Mouse (Mus musculus) lung, postnatal 25 days (tissue): ENCODE measurements around the gene Rap1gap.

Source experiments
- DNase-seq: peaks from one replicate; pipeline ENCODE4 v3.0.0; 2022; ENCODE audit warnings: low spot score

The Rap1gap gene

DNA sequence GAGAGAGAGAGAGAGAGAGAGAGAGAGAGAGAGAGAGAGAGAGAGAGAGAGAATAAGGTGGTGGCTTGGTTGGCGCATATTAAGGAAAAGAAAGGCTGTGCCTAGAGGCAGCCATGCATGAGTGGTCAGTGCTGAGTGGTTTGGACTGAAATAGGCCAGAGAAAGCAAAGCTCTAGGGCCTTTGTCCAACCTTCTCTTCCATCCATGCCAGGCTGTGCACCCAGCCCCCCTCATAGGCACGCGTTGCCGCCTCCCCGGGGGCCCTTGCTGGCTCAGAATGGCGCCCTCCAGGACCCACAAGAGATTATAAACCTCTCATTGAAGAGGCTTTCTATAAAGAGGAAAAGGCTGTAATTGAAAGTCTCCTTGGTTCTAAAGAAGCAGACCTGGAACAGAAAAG, 3.0 kb upstream of the Rap1gap start:
- no peak for DNase-seq

DNA sequence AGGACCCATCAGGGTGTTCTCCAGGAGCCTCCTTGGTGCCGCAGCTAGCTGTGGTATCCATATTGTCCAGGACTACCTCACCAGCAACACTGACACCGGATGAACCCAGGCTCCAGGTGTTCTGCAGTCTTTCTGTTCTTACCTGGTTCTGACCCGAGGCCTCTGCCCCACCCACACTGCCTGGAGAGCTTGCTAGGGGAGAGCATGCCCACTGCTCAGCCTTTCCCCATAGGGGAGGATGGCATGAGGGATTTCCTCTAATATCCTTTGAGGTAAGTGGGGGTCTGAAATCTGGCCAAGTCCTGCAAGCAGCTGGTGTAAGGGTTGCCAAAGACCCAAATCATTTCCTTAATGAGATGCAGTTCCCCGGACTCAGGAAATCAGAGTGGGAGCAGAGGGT, 1.0 kb upstream of the Rap1gap start:
- no peak for DNase-seq

DNA sequence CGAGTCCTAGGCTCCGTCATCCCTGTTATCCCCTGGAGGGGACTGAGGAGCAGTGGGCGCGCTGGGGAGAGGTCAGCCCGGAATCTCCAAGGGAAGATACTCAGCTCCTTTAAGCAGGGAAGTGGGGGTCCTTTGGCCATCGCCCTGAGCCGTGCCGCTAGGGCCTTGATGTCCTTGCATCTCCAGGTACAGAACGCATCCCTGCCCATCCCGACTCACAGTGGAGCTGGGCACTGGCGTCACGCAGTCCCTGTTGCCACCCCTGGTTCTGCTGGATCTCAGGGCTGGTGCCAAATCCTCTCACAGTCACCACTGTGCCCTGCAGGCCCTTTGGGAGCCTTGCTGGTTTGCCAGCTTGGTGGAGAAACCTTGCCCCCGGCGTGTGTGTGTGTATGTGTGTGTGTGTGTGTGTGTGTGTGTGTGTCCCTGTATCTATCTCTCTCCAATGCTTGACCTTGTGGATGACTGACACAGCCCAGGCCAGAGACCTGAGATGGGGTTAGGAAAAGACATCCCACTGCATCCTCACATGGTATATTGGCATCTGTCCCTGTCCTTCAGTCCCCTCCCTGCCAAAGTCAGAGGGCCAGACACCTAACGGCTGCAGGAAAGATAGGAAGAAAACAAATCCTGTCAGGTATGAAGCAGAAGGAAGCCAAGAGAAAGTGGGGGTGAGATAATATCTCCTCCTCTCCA, 602 bp downstream of the Rap1gap start:
- DNase-seq = no peak

DNA sequence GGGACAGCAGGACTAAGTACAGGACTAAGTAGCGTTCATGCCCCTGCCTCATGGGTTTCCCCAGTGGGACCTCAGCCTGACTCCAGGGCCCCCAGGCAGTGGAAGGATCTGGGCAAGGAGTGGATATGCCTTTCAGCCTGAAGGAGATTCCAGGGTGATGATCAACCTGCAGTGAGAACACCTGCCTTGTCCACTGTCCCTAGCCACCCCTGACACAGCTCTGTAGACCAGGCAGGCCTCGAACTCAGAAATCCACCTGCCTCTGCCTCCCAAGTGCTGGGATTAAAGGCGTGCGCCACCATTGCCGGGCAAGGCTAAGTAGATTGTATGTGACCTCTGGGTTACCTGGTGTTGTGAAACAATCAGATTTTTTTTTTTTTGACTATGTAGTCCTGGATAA, 1.3 kb downstream of the Rap1gap start:
- DNase-seq = no peak

DNA sequence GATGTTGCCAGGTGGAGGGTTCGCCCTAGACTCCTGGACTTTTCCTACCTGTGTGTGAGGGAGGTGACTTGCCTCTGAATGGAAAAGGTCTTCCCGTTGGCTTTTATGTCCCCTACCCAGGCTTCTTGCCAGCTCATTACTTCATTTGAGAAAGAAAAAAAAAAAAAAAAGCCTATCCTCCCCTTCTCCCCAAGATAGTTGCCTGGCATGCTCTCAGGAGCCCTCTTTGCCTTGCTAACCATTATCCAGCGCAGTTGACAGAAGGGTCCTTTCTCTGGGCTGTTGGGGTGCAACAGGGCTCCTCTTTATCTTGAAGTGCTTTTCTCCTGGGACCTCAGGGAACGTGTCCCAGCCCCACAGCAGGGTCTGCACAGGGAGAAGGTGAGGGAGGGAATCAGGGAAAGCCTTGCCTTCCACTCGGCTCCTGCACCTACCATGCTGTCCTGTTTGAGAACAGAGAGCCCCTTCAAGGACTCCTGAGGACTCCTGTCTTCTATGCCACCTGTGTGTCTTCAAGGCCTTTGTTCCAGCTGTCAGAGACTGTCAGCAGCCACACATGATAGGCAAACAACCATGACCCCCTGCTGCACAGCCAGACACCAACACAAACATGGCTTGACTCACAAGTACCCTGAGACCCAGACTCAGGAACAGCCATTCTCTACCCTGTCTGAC, 1.9 kb downstream of the Rap1gap start:
- DNase-seq = no peak

DNA sequence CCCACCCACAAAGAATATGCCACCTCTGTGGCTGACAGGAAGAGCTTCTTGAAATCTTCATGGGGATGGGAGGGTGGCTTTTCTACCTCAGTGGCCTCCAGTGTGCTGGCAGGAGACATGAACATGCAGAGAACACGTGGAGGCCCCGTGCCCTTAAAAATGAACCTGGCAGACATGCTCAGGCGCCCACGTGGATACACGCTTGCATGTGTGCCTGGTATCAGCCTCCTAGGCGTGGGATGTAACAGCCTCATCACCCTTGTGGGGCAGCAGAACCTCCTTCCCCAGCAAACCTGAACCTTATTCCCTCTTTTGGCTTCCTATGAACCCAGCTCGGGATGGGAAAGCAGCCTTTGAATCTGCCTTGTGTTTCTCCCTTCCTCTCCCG, 2.4 kb downstream of the Rap1gap start:
- DNase-seq = no peak

DNA sequence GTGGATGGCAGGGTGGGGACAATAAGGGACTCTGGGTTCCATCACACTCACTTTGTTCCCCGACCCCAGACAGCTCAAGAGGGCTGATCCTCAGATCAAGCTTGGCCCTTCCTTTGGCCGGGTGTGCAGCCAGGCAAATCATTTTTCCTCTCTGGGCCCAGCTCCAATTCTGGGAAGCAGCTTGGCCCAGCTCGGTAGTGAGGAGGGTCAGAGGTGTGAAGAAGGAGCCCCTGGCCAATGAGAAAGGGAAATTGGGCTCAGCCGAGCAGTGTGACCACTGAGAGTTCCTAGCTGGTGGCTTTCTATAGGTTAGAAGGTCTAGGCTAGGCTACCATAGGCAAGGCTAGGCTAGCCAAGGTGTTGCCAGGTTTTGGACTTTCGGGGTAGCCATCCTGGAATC, 3.2 kb downstream of the Rap1gap start:
- no peak for DNase-seq

DNA sequence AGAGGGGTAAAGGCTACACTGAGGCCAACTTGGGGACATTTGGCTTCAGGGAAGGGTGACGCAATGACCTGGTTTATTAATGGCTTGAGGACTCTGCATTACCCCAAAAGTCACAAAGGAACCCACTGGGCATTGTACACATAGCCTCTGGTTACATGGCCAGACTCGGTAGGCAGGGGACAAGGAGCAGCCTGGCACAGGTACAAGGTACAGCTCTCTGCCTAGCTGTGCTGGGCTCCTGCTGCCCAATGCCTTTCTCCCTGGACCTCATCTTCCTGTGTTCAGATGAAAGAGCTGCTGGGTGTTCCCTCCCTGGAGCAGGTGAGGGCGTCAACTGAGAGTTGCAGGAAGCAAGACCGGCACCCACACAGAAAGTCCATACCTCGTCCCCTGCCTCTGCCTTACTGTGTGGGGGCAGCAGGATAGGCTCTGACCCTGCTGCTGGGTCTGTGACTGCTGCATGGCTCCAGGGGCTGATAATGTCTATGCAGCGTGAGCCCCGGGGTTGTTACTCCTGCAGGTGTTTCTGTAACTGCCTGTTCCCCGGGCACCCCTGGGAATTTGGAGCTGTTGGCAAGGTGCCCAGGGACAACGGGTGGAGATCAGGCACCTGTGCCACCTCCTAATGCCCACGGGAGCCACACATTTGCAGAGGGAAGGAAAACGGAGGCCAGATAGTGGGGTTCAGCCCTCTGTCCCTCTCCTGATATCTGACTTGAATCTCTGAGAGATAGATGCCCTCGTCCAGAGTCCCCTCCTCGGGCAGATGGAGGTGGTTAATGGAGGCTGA, 7.4 kb downstream of the Rap1gap start:
- DNase-seq = no peak

DNA sequence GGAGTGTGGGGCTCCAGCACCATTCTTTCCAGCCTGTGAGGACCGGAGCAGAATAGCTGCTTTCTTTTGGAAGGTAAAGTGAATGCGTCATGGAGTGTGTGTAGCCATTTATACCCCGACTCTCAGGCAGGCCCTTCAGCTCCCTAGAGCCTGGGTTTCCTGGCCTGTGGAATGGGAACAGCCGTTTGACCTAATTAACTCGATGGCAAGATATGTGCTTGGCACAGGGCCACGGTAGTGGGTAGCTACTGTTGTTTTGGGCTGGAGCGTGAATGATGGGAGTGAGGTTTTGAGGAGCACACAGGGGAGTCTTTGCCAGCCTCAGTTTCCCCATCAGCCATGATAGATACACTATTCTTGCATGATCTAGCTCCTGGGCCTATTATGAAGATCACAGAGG, 11.0 kb downstream of the Rap1gap start:
- no peak for DNase-seq

DNA sequence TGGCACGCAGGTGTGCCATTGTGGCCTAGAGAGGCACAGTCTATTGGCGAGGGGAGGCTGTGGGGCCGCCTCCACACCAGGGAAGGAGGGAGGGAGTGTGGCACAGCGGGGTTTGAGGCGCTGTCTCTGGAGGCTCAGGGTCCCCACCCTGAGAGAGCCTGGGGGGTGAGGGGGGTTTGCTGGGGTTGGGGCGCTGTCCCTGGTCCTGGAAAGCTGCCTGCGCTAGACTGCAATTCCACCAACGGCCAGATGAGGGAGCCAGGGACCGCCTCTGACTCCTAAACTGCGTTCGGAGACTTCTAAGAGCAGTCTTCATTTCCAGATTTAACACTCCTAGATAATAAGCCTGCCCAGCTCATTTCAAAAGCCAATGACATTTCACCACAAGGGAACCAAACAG, 11.5 kb downstream of the Rap1gap start:
- DNase-seq = peak; percentile 69

DNA sequence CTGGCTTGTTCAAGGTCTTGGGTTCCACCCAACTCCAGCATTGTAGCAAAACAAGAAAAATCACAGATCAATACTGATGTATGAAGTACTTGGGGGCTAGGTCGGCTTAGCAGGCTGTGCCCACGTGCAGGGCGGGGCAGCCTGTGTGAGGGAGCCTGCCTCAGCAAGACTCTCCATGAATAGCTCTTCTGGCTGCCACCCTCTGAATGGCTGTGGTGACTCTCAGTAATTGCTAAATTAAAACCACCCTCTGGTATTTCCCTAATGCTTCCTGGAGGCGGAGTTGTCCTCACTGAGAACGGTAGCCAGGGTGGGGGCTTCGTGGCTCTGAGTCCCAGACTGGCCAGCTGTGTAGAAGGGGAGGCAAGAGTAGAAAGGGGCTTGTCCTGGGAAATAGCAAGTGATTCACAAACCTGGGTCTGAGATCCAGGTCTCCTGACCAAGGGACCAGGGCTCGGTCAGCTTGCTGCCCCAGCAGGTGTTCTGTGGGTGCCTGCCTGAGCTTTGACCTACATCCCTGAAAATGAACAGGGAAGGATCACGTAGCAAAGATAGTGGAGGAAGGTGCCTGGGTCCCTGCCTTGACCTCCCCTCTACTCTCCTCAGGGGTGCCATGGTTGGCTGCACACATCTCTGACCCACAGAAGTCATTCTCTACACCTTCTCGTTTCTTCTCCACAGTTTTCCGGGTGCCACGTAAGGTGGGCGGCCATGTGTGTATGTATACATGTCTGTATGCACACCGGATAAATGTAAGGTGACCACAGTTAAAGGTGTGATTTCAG, 12.4 kb downstream of the Rap1gap start:
- DNase-seq = no peak

DNA sequence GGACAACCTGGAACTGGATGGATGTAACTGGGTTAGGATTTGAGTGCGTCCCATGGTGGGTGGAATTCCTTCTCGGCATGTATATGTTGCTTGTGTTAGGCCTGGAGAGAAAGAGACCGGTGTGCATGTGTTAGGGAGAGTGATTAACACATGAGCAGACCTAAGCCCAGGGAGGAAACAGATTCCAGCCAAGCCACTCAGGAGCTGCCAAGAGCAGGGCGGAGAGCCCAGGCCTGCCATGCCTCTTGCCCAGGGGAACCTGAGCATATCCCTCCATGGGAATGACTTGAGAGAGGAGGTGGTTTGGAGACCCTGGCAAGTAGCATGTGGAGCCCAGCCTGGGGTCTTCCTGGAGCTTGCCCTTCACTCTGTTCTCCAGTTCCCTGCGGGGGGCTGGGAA, 13.4 kb downstream of the Rap1gap start:
- no peak for DNase-seq

DNA sequence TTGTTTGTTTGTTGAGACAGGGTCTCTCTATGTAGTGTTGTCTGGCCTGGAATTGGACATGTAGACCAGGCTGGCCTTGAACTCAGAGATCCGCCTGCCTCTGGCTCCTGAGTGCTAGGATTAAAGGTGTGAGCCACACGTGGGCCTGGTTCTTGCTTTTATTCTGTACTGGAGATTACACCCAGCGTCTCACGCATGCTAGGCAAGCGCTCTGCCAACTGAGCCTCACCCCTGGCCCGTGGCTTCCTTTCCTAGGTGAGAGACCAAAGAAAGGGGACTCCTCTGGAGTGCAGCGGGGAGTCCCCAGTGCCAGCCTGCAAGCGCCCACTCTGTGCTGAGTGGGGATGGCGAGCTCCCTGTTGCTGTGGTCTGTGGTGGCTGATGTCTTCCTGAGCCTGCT, 14.0 kb downstream of the Rap1gap start:
- no peak for DNase-seq

DNA sequence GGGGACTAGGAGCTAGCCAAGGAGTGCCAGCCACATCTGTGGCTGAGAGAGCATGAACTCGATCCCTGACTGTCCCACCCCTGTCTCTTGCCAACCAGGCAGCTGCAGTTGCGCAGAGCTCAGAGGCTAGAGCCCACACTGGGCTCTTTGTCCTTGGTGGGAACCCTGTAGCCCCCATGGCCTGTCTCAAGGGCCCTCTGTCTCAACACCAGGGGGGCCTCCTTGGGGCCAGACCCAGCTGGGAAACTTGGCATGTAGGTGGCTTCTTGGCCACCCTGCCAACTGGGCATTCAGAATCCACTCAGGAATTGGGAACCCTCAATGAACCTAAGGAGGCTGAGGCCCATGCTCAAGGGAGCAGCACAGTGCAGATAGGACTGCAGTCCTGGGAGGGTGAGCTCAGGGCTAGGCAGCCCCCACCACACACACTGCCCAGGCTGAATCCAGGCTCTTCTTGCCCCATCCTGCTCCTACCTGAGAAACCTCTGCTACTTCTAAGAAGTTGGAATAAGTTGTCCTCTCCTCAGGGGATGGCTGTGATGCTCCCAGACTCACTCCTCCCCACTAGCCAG, 15.5 kb downstream of the Rap1gap start:
- DNase-seq = no peak

DNA sequence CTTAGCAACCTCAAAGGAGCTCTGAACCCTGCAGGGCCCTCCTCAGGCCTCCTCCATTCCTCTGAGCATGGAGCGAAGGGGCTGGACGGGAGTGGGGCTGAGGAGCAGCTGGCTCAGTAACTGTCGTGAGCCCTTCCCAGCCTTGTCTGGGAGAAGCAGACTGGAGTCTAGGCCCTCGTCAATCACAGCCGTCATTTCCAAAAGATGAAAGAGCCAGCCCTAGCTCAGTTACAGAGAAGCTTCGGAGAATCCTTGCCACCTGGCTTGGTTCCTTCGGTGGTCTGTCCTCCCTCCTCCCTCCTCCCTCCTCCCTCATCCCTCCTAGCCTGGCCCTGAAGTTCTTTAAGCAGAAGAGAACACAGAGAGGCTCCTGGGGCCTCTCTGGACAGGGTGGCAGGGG, 16.2 kb downstream of the Rap1gap start:
- no peak for DNase-seq

DNA sequence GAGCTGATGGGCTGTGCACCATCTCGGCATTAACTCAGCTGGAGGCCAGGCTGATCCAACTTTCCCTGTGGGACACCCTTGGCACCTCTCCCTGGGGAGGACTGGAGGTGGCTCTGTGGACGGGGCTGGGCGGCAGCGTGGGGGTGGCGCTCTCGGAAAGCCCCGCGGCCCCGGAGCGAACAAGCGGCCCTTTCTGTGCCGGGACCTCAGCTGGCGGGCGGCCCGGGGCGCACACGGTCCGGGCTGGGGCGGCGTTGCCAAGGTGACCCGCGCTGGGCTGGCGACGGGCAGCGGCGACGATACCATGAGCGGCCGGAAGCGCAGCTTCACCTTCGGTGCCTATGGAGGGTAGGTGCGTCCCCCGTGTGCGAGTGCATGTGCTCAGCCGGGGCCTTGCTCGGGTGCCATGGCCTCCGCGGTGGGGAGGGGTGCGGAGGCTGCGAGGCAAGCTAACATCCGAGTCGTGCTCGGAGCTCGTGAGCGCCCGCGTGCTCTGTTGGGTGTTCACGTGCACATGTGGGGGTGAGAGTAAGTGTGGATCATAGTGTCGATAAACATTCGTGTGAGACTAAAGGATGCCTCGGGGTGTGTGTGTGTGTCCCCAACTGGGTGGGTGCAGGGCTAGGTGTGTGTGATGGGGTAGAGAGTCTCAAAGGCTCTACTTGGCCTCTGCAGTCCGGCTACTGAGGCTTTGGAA, 17.0 kb downstream of the Rap1gap start:
- DNase-seq = no peak

DNA sequence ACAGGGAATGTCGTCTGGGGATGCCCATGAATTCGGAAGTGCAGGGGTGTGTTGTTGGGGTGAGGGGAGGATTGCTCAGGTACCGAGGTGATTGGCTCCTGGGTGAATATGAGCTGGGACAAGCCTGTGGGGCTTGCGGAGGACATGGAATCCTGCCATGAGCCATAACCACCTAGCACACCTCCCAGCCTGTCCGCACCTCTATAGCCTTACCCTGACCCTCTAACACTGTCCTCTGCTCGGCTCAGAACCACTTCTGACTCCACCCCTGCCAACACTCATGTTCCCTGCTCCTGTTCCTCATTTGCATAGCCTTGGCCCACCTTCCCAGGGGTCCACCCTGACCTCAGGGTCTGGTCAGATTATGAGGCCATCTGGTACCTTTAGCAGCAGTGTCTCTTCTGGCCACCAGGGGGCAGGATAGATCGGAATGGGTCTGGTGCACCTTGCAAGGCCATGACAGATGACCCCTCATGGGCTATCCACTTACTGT, 18.5 kb downstream of the Rap1gap start:
- no peak for DNase-seq

DNA sequence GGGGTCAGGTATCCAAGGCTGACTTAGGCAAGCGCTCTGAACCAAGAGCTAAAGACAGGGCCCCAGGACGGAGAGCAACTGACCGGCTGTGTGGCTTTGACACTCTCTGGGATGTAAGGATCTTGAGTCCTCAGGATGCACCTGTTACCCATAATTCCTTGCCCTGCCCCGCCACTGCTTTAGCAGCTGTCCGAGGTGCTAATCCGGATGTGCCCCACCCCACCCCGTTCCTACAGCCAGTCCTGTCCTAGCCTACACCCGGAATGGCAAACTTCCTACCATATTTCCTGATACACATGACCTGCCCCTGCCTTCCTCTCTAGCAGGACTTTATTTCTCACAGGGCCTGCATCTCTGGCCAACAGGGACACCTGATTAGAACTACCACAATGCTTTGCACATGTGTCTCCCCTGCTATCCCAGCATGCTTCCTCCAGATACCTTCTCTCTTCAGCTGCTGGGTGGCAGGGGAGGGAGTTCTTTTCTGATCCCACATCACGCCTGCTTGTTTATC, 20.4 kb downstream of the Rap1gap start:
- DNase-seq = no peak

DNA sequence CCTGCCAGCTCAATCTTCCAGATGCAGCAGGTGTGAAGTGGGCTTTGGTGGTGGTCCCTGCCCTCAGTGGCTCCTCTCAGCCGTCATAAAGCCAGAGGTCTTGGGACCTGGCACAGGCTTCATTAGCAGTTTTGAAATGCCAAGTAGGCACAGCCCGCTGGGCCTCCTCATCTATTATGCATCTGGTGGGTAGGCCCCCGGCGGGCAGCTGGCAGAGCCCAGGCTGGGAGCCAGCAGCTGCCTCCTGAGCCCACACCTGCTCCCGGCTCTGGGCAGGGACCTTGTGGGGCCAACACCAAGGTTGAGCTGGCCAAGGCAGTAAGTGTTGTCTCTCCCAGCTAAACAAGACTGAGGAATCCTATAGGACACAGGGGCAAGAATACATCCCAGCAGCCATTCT, 21.8 kb downstream of the Rap1gap start:
- no peak for DNase-seq

DNA sequence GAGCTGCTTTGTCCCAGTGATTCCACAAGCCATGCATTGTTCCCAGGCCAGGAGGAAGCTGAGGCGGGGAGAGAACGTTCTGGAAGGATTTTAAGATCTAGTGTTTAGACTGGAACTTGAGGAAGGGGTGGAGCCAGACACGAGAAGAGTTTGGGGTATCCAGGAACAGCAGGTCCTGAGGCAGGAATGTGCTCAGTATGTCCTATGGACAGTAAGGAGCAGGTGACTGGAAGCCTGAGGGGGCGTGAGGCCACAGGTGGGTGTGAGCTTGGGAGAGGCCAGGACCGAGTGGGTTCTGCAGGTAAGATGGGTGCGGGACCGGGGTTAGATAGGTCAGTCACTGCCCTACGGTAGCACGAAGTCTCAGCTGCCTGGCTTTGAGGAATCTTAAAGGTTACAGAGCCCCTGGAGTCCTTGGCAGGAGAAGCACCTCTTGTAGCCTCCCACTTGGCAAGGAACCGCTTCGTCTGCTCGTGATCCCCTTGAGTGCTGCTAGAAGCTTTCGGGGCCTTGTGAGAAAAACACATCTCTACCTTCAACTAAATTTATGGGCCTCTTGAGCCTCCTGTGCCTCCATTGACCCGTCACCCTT, 22.8 kb downstream of the Rap1gap start:
- DNase-seq = peak; percentile 66
